12 mouse cellular contexts compared by ENCODE assay signal in the genomic region with DNA sequence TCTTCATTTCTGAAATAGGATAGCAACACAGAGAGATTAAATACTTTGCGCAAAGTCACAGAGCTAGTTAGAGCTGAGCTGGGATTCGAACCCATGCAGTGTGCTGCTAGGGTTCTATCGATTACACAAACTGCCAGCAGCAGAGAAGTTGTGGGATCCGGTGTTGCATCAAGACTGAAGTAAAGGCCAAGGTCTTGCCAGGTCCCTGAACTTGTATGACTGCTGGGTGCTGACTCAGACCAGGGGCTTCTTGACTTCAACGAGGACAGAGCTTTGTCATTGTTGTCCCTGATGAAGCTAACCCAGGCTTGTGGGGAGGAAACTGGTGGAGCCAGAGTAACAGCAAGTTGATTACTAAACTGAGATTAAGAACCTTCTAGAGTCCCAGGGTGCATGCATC. TPM values are rescaled to one million over a fixed set of nuclear protein-coding genes. Genes with fewer than 3 reads are reported as not detected.
DNase-seq lines count a peak whose midpoint lies in the region; ATAC-seq and TF ChIP-seq lines count a peak whose summit lies in the region.
"Had no signal": no experiment of that assay in that cellular context is flagged by ENCODE, and none has a peak within 500 bp of the region (broad histone marks: within the 10 kb centered on the region; RNA-seq: fewer than 3 reads in every experiment).

No protein-coding gene starts in this region.

- TF ChIP-seq POLR2A in lung, adult 2 months (IDR thresholded peaks at IDR 0.05; ENCODE audit: borderline replicate concordance, extremely low read depth, low read depth, low read length) = no peak

- TF ChIP-seq EP300 in stomach, postnatal 0 days (optimal IDR thresholded peaks at IDR 0.05) = no peak

- peaks cover 93% of the 10 kb centered on the region for H3K4me1 ChIP-seq in heart, embryonic 13.5 days
- peaks cover 26% of the 10 kb centered on the region for H3K4me1 ChIP-seq in lung, adult 2 months (ENCODE audit: control insufficient read depth, insufficient read depth, low read length)
- H3K4me1 ChIP-seq in stomach, postnatal 0 days (replicated peaks; ENCODE audit: control insufficient read depth, insufficient read depth) = peaks cover 10% of the 10 kb centered on the region

- H3K9ac ChIP-seq in heart, embryonic 13.5 days = no peak overlapping the region
- H3K9ac ChIP-seq in stomach, postnatal 0 days (ENCODE audit: low read length) = no peak overlapping the region
- H3K9ac ChIP-seq: embryonic facial prominence, embryonic 12.5 days; kidney, embryonic 15.5 days; limb, embryonic 15.5 days; stomach, embryonic 15.5 days had no signal

- TF ChIP-seq CTCF in lung, adult 2 months (IDR thresholded peaks at IDR 0.05; ENCODE audit: insufficient read depth, low read length) = no peak
- no peak for TF ChIP-seq CTCF in stomach, postnatal 0 days (IDR thresholded peaks at IDR 0.05; ENCODE audit: low read depth)

- H3K9me3 ChIP-seq in heart, embryonic 13.5 days = no peaks in the 10 kb centered on the region
- no peaks in the 10 kb centered on the region for H3K9me3 ChIP-seq in stomach, postnatal 0 days (ENCODE audit: control insufficient read depth, low read length)
- H3K9me3 ChIP-seq: embryonic facial prominence, embryonic 12.5 days; kidney, embryonic 15.5 days; limb, embryonic 15.5 days; stomach, embryonic 15.5 days had no signal

- DNase-seq in heart, adult 9 months (ENCODE audit: low spot score in 2 of 2) = no peak
- DNase-seq in lung, postnatal 36 days = peak; percentile 45
- no peak for DNase-seq in lung, adult 2 months
- DNase-seq in adrenal gland, postnatal 36 days = peak; percentile 77 to 82
- no peak for DNase-seq in stomach, postnatal 0 days (ENCODE audit: low spot score)
- no peak for DNase-seq in cerebellum, adult 9-11 months
- DNase-seq: thymus, postnatal 4 days had no signal

- H3K27me3 ChIP-seq in heart, embryonic 13.5 days (replicated peaks) = no peaks in the 10 kb centered on the region
- no peaks in the 10 kb centered on the region for H3K27me3 ChIP-seq in stomach, postnatal 0 days (ENCODE audit: control insufficient read depth, insufficient read depth, low read length)
- H3K27me3 ChIP-seq: embryonic facial prominence, embryonic 12.5 days; kidney, embryonic 15.5 days; limb, embryonic 15.5 days; stomach, embryonic 15.5 days had no signal

- H3K4me2 ChIP-seq in heart, embryonic 13.5 days = no peak overlapping the region
- no peak overlapping the region for H3K4me2 ChIP-seq in stomach, postnatal 0 days (replicated peaks; ENCODE audit: low read depth)
- H3K4me2 ChIP-seq: embryonic facial prominence, embryonic 12.5 days; limb, embryonic 15.5 days had no signal

- 77% methylated on average over 5 of the region's 5 CpGs for WGBS in heart, embryonic 13.5 days
- WGBS in lung, adult 2 months = 83% methylated on average over 5 of the region's 5 CpGs
- WGBS in stomach, postnatal 0 days = 75% methylated on average over 5 of the region's 5 CpGs

- no peak overlapping the region for H3K4me3 ChIP-seq in heart, embryonic 13.5 days
- H3K4me3 ChIP-seq in lung, adult 2 months (replicated peaks; ENCODE audit: extremely low read depth, low read depth, low read length) = no peak overlapping the region
- H3K4me3 ChIP-seq in stomach, postnatal 0 days (ENCODE audit: low read depth, low read length) = no peak overlapping the region
- H3K4me3 ChIP-seq: embryonic facial prominence, embryonic 12.5 days; kidney, embryonic 15.5 days; limb, embryonic 15.5 days; stomach, embryonic 15.5 days had no signal

- no peaks in the 10 kb centered on the region for H3K36me3 ChIP-seq in heart, embryonic 13.5 days
- no peaks in the 10 kb centered on the region for H3K36me3 ChIP-seq in stomach, postnatal 0 days (ENCODE audit: control insufficient read depth, insufficient read depth, low read length)
- H3K36me3 ChIP-seq: kidney, embryonic 15.5 days; stomach, embryonic 15.5 days had no signal

- ATAC-seq in heart, embryonic 13.5 days (ENCODE audit: extremely low read depth, insufficient number of reproducible peaks, low FRiP score, low TSS enrichment) = no peak
- ATAC-seq in stomach, postnatal 0 days (ENCODE audit: low FRiP score, low TSS enrichment) = no peak

- H3K27ac ChIP-seq in heart, embryonic 13.5 days (replicated peaks) = peak overlapping the region; percentile 69; the same call in 1 of the 2 replicates
- H3K27ac ChIP-seq in stomach, postnatal 0 days (replicated peaks) = 0 out of 2 replicates have a peak overlapping the region, but pooled peaks have one; percentile 0
- H3K27ac ChIP-seq: embryonic facial prominence, embryonic 12.5 days; limb, embryonic 15.5 days had no signal

RNA-seq across cellular contexts. Expression of gene Sdc3, which starts 8.9 kb away (rescaled TPM):
- 21.7 and 23.9 TPM in 2 replicates for polyA plus RNA-seq in heart, embryonic 13.5 days (2015; fragmentation: Nextera tagmentation; extraction: Ambion mirVana)
- polyA plus RNA-seq in lung, adult 2 months (2012; rRNA removed) = 113 and 146 TPM in 2 replicates
- 100 to 1,000 TPM; 294 to 435 TPM for total RNA-seq in adrenal gland, postnatal 36 days (2021)
- polyA plus RNA-seq in stomach, postnatal 0 days (2015; fragmentation: Nextera tagmentation; extraction: Ambion mirVana) = 11.0 and 12.8 TPM in 2 replicates

Comparison
In these comparisons a context has a peak if more than half of its experiments do, and no peak if none do; other contexts are left out.
1. DNase-seq: peak in lung, postnatal 36 days (single experiment) and adrenal gland, postnatal 36 days (2 of 2); none in heart, adult 9 months (0 of 2), lung, adult 2 months (single experiment), stomach, postnatal 0 days (single experiment) and cerebellum, adult 9-11 months (single experiment).